Mouse (Mus musculus): ENCODE results near the gene Setd2. TPM values are rescaled to one million over a fixed set of nuclear protein-coding genes. Genes with fewer than 3 reads are reported as not detected.

Gene Setd2
- polyA plus RNA-seq, 1 experiment: 69.0 TPM

DNA sequence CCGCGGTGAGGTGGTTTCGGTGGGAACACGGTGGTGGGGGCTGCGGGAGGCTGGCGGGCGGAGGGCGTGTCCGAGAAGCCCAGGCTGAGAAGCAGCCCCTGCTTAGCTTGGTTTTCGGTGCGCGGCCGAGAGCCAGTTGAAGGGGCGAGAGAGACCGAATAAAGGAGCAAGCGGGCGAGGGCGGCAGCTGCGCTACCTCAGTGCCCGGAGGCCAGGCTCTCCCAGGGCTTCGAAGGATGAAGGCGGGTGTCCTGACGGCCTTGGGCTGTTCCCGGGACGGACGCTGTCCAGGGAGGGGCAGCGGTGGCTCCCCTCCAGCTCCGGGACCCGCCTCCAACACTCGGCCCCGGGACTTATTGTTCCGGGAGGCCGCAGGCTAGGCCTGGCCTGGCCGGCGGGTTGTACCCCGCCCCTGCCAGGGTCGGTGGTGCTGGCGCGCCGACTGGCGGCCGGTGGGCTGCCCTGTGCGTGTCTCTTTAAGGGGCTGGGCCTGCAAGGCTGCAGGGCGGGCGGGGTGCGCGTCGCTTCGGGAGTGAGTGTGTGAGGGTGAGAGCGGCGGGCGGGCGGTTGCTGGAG lies 395 bp upstream of the Setd2 start:
- TF ChIP-seq POLR2A (IDR thresholded peaks at IDR 0.05; ENCODE audit: borderline replicate concordance, insufficient read depth, low read length): peak; percentile 39
- peak; percentile 51 for TF ChIP-seq CTCF (IDR thresholded peaks at IDR 0.05; ENCODE audit: borderline replicate concordance, insufficient read depth, low read depth, low read length)
- peak; percentile 94 to 96 for DNase-seq
- no peaks in the 10 kb centered on the region for H3K27me3 ChIP-seq (ENCODE audit: control insufficient read depth, insufficient read depth, low read length)
- under 1% methylated on average over 51 of the region's 53 CpGs for WGBS
- H3K4me1 ChIP-seq (ENCODE audit: control insufficient read depth, insufficient read depth, low read length): no peaks in the 10 kb centered on the region; the same call in 1 of the 2 replicates
- H3K27ac ChIP-seq (ENCODE audit: insufficient read depth, low read length): peak overlapping the region; percentile 94
- peak overlapping the region; percentile 64 for H3K4me3 ChIP-seq (replicated peaks; ENCODE audit: insufficient read depth, low read depth, low read length)

- Histone ChIP-seq H3K4me1 (ENCODE audit: control insufficient read depth, insufficient read depth, low read length) (no peaks in the 10 kb centered on the region; the same call in 1 of the 2 replicates), H3K4me3 (replicated peaks; ENCODE audit: insufficient read depth, low read depth, low read length) (peak overlapping the region; percentile 74), H3K27me3 (ENCODE audit: control insufficient read depth, insufficient read depth, low read length) (no peaks in the 10 kb centered on the region), H3K27ac (ENCODE audit: insufficient read depth, low read length) (no peak overlapping the region)
- TF ChIP-seq CTCF (IDR thresholded peaks at IDR 0.05; ENCODE audit: borderline replicate concordance, insufficient read depth, low read depth, low read length) (no peak), POLR2A (IDR thresholded peaks at IDR 0.05; ENCODE audit: borderline replicate concordance, insufficient read depth, low read length) (no peak)
- DNase-seq: no peak
- 21% methylated on average over 5 of the region's 5 CpGs for WGBS
These were observed 1.2 kb downstream of the Setd2 start for GRCm38 (mm10) chr9:110533645-110534044.

DNA sequence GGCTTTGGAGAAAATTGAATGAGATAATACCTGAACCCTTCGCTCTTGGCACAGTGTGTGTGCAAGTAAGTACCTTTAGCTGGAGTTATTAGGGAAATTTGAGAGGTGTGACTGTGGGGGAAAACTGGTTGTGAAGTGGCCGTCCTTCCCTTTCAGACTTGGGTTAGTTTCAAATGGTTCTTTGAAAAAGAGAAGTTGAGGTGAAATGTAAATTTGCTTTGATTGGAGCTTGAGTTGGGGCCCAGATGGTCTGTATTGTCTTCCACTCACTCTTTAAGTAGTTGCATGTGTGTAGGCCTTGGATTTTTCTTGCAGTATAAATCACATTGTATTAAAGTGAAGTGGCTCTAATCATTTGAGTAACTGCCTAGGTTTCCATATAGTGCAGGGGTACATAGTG lies 2.7 kb downstream of the Setd2 start:
- Histone ChIP-seq H3K27me3 (ENCODE audit: control insufficient read depth, insufficient read depth, low read length) (no peaks in the 10 kb centered on the region), H3K4me1 (ENCODE audit: control insufficient read depth, insufficient read depth, low read length) (no peaks in the 10 kb centered on the region; the same call in 1 of the 2 replicates), H3K27ac (ENCODE audit: insufficient read depth, low read length) (no peak overlapping the region), H3K4me3 (replicated peaks; ENCODE audit: insufficient read depth, low read depth, low read length) (no peak overlapping the region)
- DNase-seq: no peak
- 68% methylated on average over 2 of the region's 2 CpGs for whole genome bisulfite sequencing
- TF ChIP-seq POLR2A (IDR thresholded peaks at IDR 0.05; ENCODE audit: borderline replicate concordance, insufficient read depth, low read length): no peak
- TF ChIP-seq CTCF (IDR thresholded peaks at IDR 0.05; ENCODE audit: borderline replicate concordance, insufficient read depth, low read depth, low read length): no peak

DNA sequence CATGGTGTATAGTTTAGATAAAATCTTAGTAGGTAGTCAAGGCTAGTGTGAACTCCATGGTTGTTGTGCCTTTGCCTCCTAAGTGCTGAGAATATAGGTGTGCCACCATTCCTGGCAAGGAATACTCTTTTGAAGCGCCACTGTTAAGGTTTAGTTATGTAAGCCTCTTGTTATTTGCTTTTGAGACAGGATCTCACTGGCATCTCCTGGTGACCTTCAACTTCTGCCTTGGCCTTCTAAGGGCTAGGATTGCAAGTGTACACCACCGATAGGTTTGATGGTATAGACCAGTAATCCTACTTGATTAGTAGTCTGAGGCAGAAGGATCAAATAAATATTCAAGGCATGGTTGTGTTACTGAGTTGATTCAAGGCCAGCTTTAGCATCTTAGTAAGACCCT lies 4.2 kb downstream of the Setd2 start:
- no peak overlapping the region for H3K4me3 ChIP-seq (replicated peaks; ENCODE audit: insufficient read depth, low read depth, low read length)
- WGBS: 56% methylated on average over 2 of the region's 2 CpGs

DNA sequence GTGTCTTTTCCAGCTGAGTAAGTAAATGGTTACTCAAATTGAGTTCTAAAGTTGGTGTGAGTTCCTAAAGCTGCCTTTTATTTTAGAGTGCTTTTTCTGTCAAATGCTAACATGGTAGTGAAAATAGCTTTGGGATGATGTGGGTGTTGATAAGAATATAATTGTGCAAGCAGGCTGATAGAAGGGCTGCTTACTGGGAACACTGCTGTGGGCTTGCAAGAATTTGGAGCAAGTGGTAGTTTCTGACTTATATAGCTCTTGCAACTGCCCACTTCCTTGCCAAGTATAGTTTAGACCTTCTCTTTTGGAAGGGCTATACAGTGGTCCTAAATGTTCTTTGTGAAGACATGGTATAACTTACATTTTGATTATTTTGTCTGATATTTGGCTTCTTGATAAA lies 6.1 kb downstream of the Setd2 start:
- TF ChIP-seq POLR2A (IDR thresholded peaks at IDR 0.05; ENCODE audit: borderline replicate concordance, insufficient read depth, low read length) (no peak), CTCF (IDR thresholded peaks at IDR 0.05; ENCODE audit: borderline replicate concordance, insufficient read depth, low read depth, low read length) (no peak)
- no peaks in the 10 kb centered on the region for H3K27me3 ChIP-seq (ENCODE audit: control insufficient read depth, insufficient read depth, low read length)
- no peak overlapping the region for H3K4me3 ChIP-seq (replicated peaks; ENCODE audit: insufficient read depth, low read depth, low read length)
- no peak overlapping the region for H3K27ac ChIP-seq (ENCODE audit: insufficient read depth, low read length)
- no peaks in the 10 kb centered on the region; the same call in 1 of the 2 replicates for H3K4me1 ChIP-seq (ENCODE audit: control insufficient read depth, insufficient read depth, low read length)
- DNase-seq: no peak

More for the DNA sequence above, 4.2 kb downstream of the Setd2 start:
- DNase-seq: no peak
- Histone ChIP-seq H3K27ac (ENCODE audit: insufficient read depth, low read length) (no peak overlapping the region), H3K27me3 (ENCODE audit: control insufficient read depth, insufficient read depth, low read length) (no peaks in the 10 kb centered on the region), H3K4me1 (ENCODE audit: control insufficient read depth, insufficient read depth, low read length) (no peaks in the 10 kb centered on the region; the same call in 1 of the 2 replicates)
- TF ChIP-seq CTCF (IDR thresholded peaks at IDR 0.05; ENCODE audit: borderline replicate concordance, insufficient read depth, low read depth, low read length): no peak
- no peak for TF ChIP-seq POLR2A (IDR thresholded peaks at IDR 0.05; ENCODE audit: borderline replicate concordance, insufficient read depth, low read length)

GRCm38 (mm10) chr9:110541988-110542387 lies 9.6 kb downstream of the Setd2 start:
- WGBS: 32% methylated on average over 4 of the region's 4 CpGs
- H3K27ac ChIP-seq (ENCODE audit: insufficient read depth, low read length): no peak overlapping the region
- no peak for DNase-seq
- TF ChIP-seq POLR2A (IDR thresholded peaks at IDR 0.05; ENCODE audit: borderline replicate concordance, insufficient read depth, low read length) (no peak), CTCF (IDR thresholded peaks at IDR 0.05; ENCODE audit: borderline replicate concordance, insufficient read depth, low read depth, low read length) (no peak)
- H3K4me3 ChIP-seq (replicated peaks; ENCODE audit: insufficient read depth, low read depth, low read length): no peak overlapping the region
- no peaks in the 10 kb centered on the region for H3K27me3 ChIP-seq (ENCODE audit: control insufficient read depth, insufficient read depth, low read length)
- no peaks in the 10 kb centered on the region for H3K4me1 ChIP-seq (ENCODE audit: control insufficient read depth, insufficient read depth, low read length)

- TF ChIP-seq CTCF (IDR thresholded peaks at IDR 0.05; ENCODE audit: borderline replicate concordance, insufficient read depth, low read depth, low read length) (no peak), POLR2A (IDR thresholded peaks at IDR 0.05; ENCODE audit: borderline replicate concordance, insufficient read depth, low read length) (no peak)
- 98% methylated on average over 19 of the region's 19 CpGs for WGBS
- Histone ChIP-seq H3K27me3 (ENCODE audit: control insufficient read depth, insufficient read depth, low read length) (no peaks in the 10 kb centered on the region), H3K4me3 (replicated peaks; ENCODE audit: insufficient read depth, low read depth, low read length) (no peak overlapping the region), H3K4me1 (ENCODE audit: control insufficient read depth, insufficient read depth, low read length) (no peaks in the 10 kb centered on the region), H3K27ac (ENCODE audit: insufficient read depth, low read length) (no peak overlapping the region)
- no peak for DNase-seq
These were observed 15.9 kb downstream of the Setd2 start for GRCm38 (mm10) chr9:110548261-110548660.

GRCm38 (mm10) chr9:110568309-110568708 lies 35.9 kb downstream of the Setd2 start:
- H3K27me3 ChIP-seq (ENCODE audit: control insufficient read depth, insufficient read depth, low read length): no peaks in the 10 kb centered on the region
- H3K4me1 ChIP-seq (ENCODE audit: control insufficient read depth, insufficient read depth, low read length): no peaks in the 10 kb centered on the region
- H3K4me3 ChIP-seq (replicated peaks; ENCODE audit: insufficient read depth, low read depth, low read length): no peak overlapping the region
- TF ChIP-seq CTCF (IDR thresholded peaks at IDR 0.05; ENCODE audit: borderline replicate concordance, insufficient read depth, low read depth, low read length) (no peak), POLR2A (IDR thresholded peaks at IDR 0.05; ENCODE audit: borderline replicate concordance, insufficient read depth, low read length) (no peak)
- DNase-seq: no peak
- no peak overlapping the region for H3K27ac ChIP-seq (ENCODE audit: insufficient read depth, low read length)
